Mouse (Mus musculus): ENCODE results near the gene Kdm3a. TPM values are rescaled to one million over a fixed set of nuclear protein-coding genes. Genes with fewer than 3 reads are reported as not detected.
A peak's percentile ranks its signal among the peaks of the same experiment; 100 is the strongest.

The Kdm3a gene
- polyA plus RNA-seq, 1 experiment from 2014 or later = 28.9 TPM

- 0 out of 2 replicates have a peak overlapping the region, but pooled peaks have one; percentile 32 for H3K27ac ChIP-seq (ENCODE audit: low read depth, low read length)
- H3K4me3 ChIP-seq (ENCODE audit: low read depth, low read length) = no peak overlapping the region
- H3K27me3 ChIP-seq (replicated peaks; ENCODE audit: control insufficient read depth, insufficient read depth, low read length) = no peaks in the 10 kb centered on the region
- peaks cover 9% of the 10 kb centered on the region; the same call in 1 of the 2 replicates for H3K4me1 ChIP-seq (replicated peaks; ENCODE audit: control insufficient read depth, insufficient read depth, low read length)
- ATAC-seq (replicated peaks; ENCODE audit: low FRiP score) = peak; percentile 88
- no peak overlapping the region for H3K9ac ChIP-seq (ENCODE audit: low read depth, low read length)
- no peaks in the 10 kb centered on the region for H3K9me3 ChIP-seq (ENCODE audit: control insufficient read depth, low read length)
- DNase-seq (ENCODE audit: low spot score) = no peak
- H3K4me2 ChIP-seq = no peak overlapping the region
- H3K36me3 ChIP-seq (ENCODE audit: control insufficient read depth, insufficient read depth, low read length) = peaks cover 15% of the 10 kb centered on the region
- 62% methylated on average over 7 of the region's 7 CpGs for WGBS
Observed at GRCm38 (mm10) chr6:71609968-71610367, 22.8 kb downstream of the Kdm3a start.

GRCm38 (mm10) chr6:71608994-71609393 is 23.8 kb downstream of the Kdm3a start:
- ATAC-seq (replicated peaks; ENCODE audit: low FRiP score) (no peak), DNase-seq (ENCODE audit: low spot score) (no peak)
- peaks cover 18% of the 10 kb centered on the region for H3K36me3 ChIP-seq (ENCODE audit: control insufficient read depth, insufficient read depth, low read length)
- peaks cover 9% of the 10 kb centered on the region; the same call in 1 of the 2 replicates for H3K4me1 ChIP-seq (replicated peaks; ENCODE audit: control insufficient read depth, insufficient read depth, low read length)
- H3K27ac ChIP-seq (ENCODE audit: low read depth, low read length) = no peak overlapping the region
- no peaks in the 10 kb centered on the region for H3K9me3 ChIP-seq (ENCODE audit: control insufficient read depth, low read length)
- H3K27me3 ChIP-seq (replicated peaks; ENCODE audit: control insufficient read depth, insufficient read depth, low read length) = no peaks in the 10 kb centered on the region
- no peak overlapping the region for H3K4me2 ChIP-seq
- H3K9ac ChIP-seq (ENCODE audit: low read depth, low read length) = no peak overlapping the region
- no peak overlapping the region for H3K4me3 ChIP-seq (ENCODE audit: low read depth, low read length)

- Histone ChIP-seq H3K4me2 (no peak overlapping the region), H3K27me3 (replicated peaks; ENCODE audit: control insufficient read depth, insufficient read depth, low read length) (no peaks in the 10 kb centered on the region), H3K4me1 (replicated peaks; ENCODE audit: control insufficient read depth, insufficient read depth, low read length) (peaks cover 9% of the 10 kb centered on the region; the same call in 1 of the 2 replicates), H3K4me3 (ENCODE audit: low read depth, low read length) (no peak overlapping the region), H3K9ac (ENCODE audit: low read depth, low read length) (no peak overlapping the region), H3K27ac (ENCODE audit: low read depth, low read length) (no peak overlapping the region), H3K9me3 (ENCODE audit: control insufficient read depth, low read length) (no peaks in the 10 kb centered on the region), H3K36me3 (ENCODE audit: control insufficient read depth, insufficient read depth, low read length) (peaks cover 24% of the 10 kb centered on the region)
- no peak for DNase-seq (ENCODE audit: low spot score)
- no peak for ATAC-seq (replicated peaks; ENCODE audit: low FRiP score)
- WGBS = 88% methylated on average over 3 of the region's 3 CpGs
Observed at GRCm38 (mm10) chr6:71607756-71608155, 25.0 kb downstream of the Kdm3a start.

- Histone ChIP-seq H3K36me3 (ENCODE audit: control insufficient read depth, insufficient read depth, low read length) (peaks cover 46% of the 10 kb centered on the region), H3K4me2 (no peak overlapping the region), H3K9me3 (ENCODE audit: control insufficient read depth, low read length) (no peaks in the 10 kb centered on the region), H3K27ac (ENCODE audit: low read depth, low read length) (no peak overlapping the region), H3K4me1 (replicated peaks; ENCODE audit: control insufficient read depth, insufficient read depth, low read length) (no peaks in the 10 kb centered on the region), H3K4me3 (ENCODE audit: low read depth, low read length) (no peak overlapping the region), H3K27me3 (replicated peaks; ENCODE audit: control insufficient read depth, insufficient read depth, low read length) (no peaks in the 10 kb centered on the region), H3K9ac (ENCODE audit: low read depth, low read length) (no peak overlapping the region)
- ATAC-seq (replicated peaks; ENCODE audit: low FRiP score) (no peak), DNase-seq (ENCODE audit: low spot score) (no peak)
- WGBS = 89% methylated on average over 4 of the region's 4 CpGs
Observed at GRCm38 (mm10) chr6:71590154-71590553, 42.6 kb downstream of the Kdm3a start.

GRCm38 (mm10) chr6:71589401-71589800 is 43.4 kb downstream of the Kdm3a start:
- 91% methylated on average over 1 of the region's 1 CpGs for WGBS
- H3K36me3 ChIP-seq (ENCODE audit: control insufficient read depth, insufficient read depth, low read length) = peaks cover 43% of the 10 kb centered on the region
- H3K9me3 ChIP-seq (ENCODE audit: control insufficient read depth, low read length) = no peaks in the 10 kb centered on the region
- no peak overlapping the region for H3K27ac ChIP-seq (ENCODE audit: low read depth, low read length)
- no peak overlapping the region for H3K4me3 ChIP-seq (ENCODE audit: low read depth, low read length)
- H3K27me3 ChIP-seq (replicated peaks; ENCODE audit: control insufficient read depth, insufficient read depth, low read length) = no peaks in the 10 kb centered on the region
- no peak overlapping the region for H3K4me2 ChIP-seq
- DNase-seq (ENCODE audit: low spot score) (no peak), ATAC-seq (replicated peaks; ENCODE audit: low FRiP score) (no peak)
- H3K9ac ChIP-seq (ENCODE audit: low read depth, low read length) = no peak overlapping the region
- no peaks in the 10 kb centered on the region for H3K4me1 ChIP-seq (replicated peaks; ENCODE audit: control insufficient read depth, insufficient read depth, low read length)

- peaks cover 8% of the 10 kb centered on the region; the same call in 1 of the 2 replicates for H3K36me3 ChIP-seq (ENCODE audit: control insufficient read depth, insufficient read depth, low read length)
Observed at GRCm38 (mm10) chr6:71583198-71583597, 49.6 kb downstream of the Kdm3a start.

GRCm38 (mm10) chr6:71579478-71579877 is 53.3 kb downstream of the Kdm3a start:
- peaks cover 7% of the 10 kb centered on the region; the same call in 1 of the 2 replicates for H3K36me3 ChIP-seq (ENCODE audit: control insufficient read depth, insufficient read depth, low read length)

More at GRCm38 (mm10) chr6:71583198-71583597, 49.6 kb downstream of the Kdm3a start:
- no peaks in the 10 kb centered on the region for H3K27me3 ChIP-seq (replicated peaks; ENCODE audit: control insufficient read depth, insufficient read depth, low read length)
- no peak for ATAC-seq (replicated peaks; ENCODE audit: low FRiP score)
- WGBS = 82% methylated on average over 4 of the region's 4 CpGs
- no peak overlapping the region for H3K4me3 ChIP-seq (ENCODE audit: low read depth, low read length)
- H3K4me2 ChIP-seq = no peak overlapping the region
- no peaks in the 10 kb centered on the region for H3K9me3 ChIP-seq (ENCODE audit: control insufficient read depth, low read length)
- H3K27ac ChIP-seq (ENCODE audit: low read depth, low read length) = no peak overlapping the region
- no peak for DNase-seq (ENCODE audit: low spot score)
- H3K4me1 ChIP-seq (replicated peaks; ENCODE audit: control insufficient read depth, insufficient read depth, low read length) = no peaks in the 10 kb centered on the region
- no peak overlapping the region for H3K9ac ChIP-seq (ENCODE audit: low read depth, low read length)

GRCm38 (mm10) chr6:71575359-71575758 is 57.4 kb downstream of the Kdm3a start:
- Histone ChIP-seq H3K27ac (ENCODE audit: low read depth, low read length) (no peak overlapping the region), H3K9me3 (ENCODE audit: control insufficient read depth, low read length) (no peaks in the 10 kb centered on the region), H3K4me1 (replicated peaks; ENCODE audit: control insufficient read depth, insufficient read depth, low read length) (no peaks in the 10 kb centered on the region), H3K27me3 (replicated peaks; ENCODE audit: control insufficient read depth, insufficient read depth, low read length) (no peaks in the 10 kb centered on the region), H3K9ac (ENCODE audit: low read depth, low read length) (no peak overlapping the region), H3K36me3 (ENCODE audit: control insufficient read depth, insufficient read depth, low read length) (peaks cover 3% of the 10 kb centered on the region; the same call in 1 of the 2 replicates), H3K4me3 (ENCODE audit: low read depth, low read length) (no peak overlapping the region), H3K4me2 (no peak overlapping the region)
- DNase-seq (ENCODE audit: low spot score) = no peak
- ATAC-seq (replicated peaks; ENCODE audit: low FRiP score) = peak; percentile 62
- 85% methylated on average over 1 of the region's 1 CpGs for WGBS

More at GRCm38 (mm10) chr6:71579478-71579877, 53.3 kb downstream of the Kdm3a start:
- ATAC-seq (replicated peaks; ENCODE audit: low FRiP score) = no peak
- DNase-seq (ENCODE audit: low spot score) = no peak
- no peaks in the 10 kb centered on the region for H3K9me3 ChIP-seq (ENCODE audit: control insufficient read depth, low read length)
- H3K27me3 ChIP-seq (replicated peaks; ENCODE audit: control insufficient read depth, insufficient read depth, low read length) = no peaks in the 10 kb centered on the region
- H3K9ac ChIP-seq (ENCODE audit: low read depth, low read length) = no peak overlapping the region
- no peak overlapping the region for H3K4me2 ChIP-seq
- no peak overlapping the region for H3K27ac ChIP-seq (ENCODE audit: low read depth, low read length)
- H3K4me1 ChIP-seq (replicated peaks; ENCODE audit: control insufficient read depth, insufficient read depth, low read length) = no peaks in the 10 kb centered on the region
- no peak overlapping the region for H3K4me3 ChIP-seq (ENCODE audit: low read depth, low read length)
- WGBS = 94% methylated on average over 11 of the region's 11 CpGs

GRCm38 (mm10) chr6:71569025-71569424 is 63.8 kb downstream of the Kdm3a start:
- Histone ChIP-seq H3K9me3 (ENCODE audit: control insufficient read depth, low read length) (no peaks in the 10 kb centered on the region), H3K4me2 (no peak overlapping the region), H3K27ac (ENCODE audit: low read depth, low read length) (no peak overlapping the region), H3K4me3 (ENCODE audit: low read depth, low read length) (no peak overlapping the region), H3K36me3 (ENCODE audit: control insufficient read depth, insufficient read depth, low read length) (no peaks in the 10 kb centered on the region; the same call in 1 of the 2 replicates), H3K4me1 (replicated peaks; ENCODE audit: control insufficient read depth, insufficient read depth, low read length) (no peaks in the 10 kb centered on the region), H3K9ac (ENCODE audit: low read depth, low read length) (no peak overlapping the region), H3K27me3 (replicated peaks; ENCODE audit: control insufficient read depth, insufficient read depth, low read length) (no peaks in the 10 kb centered on the region)
- ATAC-seq (replicated peaks; ENCODE audit: low FRiP score) (no peak), DNase-seq (ENCODE audit: low spot score) (no peak)
- 80% methylated on average over 2 of the region's 2 CpGs for WGBS

Measured in liver, embryonic 11.5 days (tissue).